Mouse (Mus musculus) mouse trophoblast stem cell (cell line): Measurements from ENCODE around the gene Plekhg4.

Source experiments
- in situ Hi-C, 2 experiments: fragments of 300-500 bp; cut with MseI, MboI; formaldehyde crosslinking; loops; 2 replicates in 1 of 2; 3 replicates in 1 of 2; pipeline ENCODE4 v1.15.1; 2025

Gene Plekhg4

GRCm38 (mm10) chr8:105349096-105349771 lies 23.8 kb upstream of the Plekhg4 start:
- in situ Hi-C loops, result no loop called here

DNA sequence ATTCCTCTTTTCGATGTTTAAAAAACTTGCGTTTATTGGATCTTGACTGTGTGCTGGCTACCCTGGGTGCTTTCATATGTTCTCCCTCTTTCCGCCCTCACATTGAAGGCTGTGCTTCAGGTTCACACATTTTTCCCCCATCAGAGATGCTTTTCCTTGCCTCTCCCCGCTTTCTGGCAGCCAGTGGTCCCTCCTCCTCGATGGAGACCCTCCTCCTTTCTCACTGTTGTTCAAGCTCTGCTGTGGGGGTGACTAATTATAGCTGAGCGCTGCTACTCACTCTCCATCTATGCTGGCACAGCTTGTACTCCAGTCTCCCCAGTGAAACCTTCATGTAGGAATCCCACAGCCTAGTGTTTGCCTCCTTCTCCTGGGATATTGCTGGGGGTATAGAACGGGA lies 22.9 kb upstream of the Plekhg4 start:
- in situ Hi-C loops, result no loop called here

DNA sequence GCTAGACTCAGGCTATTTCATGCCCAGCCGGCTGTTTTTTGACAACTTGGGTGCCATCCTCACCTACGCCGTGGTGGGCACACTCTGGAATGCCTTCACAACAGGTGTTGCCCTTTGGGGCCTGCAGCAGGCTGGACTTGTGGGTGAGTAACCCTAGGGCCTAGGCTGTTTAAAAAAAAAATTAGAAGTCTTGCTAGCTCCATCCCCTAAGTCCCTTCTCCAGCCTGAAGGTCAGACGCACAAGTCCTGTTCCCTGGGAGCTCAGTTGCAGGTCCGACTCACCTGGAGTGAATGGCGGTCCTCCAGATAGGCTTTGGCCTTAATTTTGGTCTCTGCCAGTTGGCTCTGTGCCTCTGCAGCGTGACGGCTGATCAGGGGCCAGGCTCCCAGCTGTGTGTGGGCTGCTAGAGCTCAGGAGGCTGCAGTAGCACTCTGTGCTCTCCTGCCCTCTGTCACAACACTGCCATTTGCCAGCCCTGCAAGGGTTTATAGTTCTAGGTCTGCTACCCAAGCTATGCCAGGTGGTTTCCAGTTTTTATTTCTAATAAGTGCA lies 19.4 kb upstream of the Plekhg4 start:
- in situ Hi-C loops, result no loop called here

- in situ Hi-C loops, result no loop called here
These were observed 18.5 kb upstream of the Plekhg4 start for GRCm38 (mm10) chr8:105354549-105354948.

DNA sequence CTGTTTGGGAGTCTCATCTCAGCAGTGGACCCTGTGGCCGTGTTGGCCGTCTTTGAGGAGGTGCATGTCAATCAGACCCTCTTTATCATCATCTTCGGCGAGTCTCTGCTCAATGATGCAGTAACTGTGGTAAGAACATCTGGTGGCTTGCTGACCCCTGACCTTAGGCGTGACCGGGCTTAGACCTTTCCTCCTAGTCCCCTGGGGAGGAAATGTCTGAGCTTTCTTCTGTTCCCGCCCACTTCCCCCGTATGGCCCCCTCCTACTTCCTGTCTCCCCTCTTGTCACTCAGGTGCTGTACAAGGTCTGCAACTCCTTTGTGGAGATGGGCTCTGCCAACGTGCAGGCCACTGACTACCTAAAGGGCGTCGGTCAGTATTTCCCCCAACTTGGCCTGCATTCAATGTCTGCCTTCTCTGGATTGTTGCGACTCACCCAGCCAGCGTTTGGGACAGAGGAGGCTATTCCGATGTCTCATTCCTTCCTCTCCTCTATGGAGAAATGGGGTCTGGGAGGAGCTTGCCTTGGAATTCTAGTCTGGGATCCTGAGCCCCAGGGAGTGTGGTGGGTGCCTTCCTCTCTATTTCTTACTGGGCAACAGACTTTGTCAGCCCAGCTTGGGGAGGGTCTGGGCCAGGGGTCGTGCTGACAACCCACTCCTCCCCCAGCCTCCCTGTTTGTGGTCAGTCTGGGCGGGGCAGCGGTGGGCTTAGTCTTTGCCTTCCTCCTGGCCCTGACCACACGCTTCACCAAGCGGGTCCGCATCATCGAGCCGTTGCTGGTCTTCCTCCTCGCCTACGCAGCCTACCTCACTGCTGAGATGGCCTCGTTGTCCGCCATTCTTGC lies 17.7 kb upstream of the Plekhg4 start:
- in situ Hi-C loops, result no loop called here

DNA sequence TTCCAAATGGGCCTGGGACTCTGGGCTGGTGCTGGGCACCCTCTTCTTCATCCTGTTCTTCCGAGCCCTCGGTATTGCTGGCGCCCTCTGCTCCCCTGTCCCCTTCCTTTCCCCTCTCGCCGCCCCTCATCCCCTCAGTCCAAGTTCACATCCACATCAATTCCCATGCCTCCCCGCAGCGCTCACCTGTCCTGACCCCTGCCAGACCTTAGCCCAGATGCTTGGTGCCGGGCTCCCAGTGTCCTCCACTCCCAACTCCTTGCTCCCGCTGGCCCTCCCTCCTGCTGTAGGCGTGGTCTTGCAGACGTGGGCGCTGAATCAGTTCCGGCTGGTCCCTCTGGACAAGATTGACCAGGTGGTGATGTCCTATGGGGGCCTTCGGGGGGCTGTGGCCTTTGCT lies 16.4 kb upstream of the Plekhg4 start:
- in situ Hi-C loops, result no loop called here

DNA sequence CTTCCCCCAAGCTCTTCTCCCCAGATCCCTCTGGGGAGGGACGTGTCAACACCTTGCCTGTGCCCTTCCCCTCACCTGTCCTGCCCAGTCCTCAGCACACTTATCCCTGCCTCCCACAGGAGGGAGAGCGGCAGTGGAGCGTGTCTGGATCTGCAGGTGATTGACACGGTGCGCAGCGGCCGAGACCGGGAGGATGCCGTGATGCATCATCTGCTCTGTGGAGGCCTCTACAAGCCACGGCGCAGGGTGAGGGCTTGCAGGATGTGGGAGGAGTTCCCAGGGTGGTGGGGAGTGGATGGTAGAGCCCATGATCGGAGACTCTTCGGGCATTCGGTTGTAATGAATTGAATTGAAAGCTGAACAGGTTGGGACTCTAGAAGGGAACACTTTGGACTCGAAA lies 13.9 kb upstream of the Plekhg4 start:
- in situ Hi-C loops, result no loop called here

DNA sequence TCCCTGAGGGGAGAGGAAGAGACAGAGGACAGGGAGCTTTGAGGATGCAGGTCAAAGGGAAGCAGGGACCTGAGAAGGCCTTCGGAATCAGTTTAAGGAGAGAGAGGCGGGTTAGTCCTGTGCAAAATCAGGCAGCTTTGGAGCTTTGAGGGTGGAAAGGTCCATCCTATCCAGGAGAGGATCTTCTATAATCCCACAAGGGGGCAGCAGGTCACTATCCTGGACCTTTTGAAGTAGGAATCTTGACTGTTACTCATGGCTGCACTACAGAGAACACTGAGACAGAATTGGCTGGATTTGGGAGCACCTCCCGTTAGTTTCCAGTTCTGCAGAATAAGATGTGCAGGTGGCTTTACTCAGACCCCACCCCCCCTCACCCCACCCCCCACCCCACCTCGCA lies 13.4 kb upstream of the Plekhg4 start:
- in situ Hi-C loops, result no loop called here

DNA sequence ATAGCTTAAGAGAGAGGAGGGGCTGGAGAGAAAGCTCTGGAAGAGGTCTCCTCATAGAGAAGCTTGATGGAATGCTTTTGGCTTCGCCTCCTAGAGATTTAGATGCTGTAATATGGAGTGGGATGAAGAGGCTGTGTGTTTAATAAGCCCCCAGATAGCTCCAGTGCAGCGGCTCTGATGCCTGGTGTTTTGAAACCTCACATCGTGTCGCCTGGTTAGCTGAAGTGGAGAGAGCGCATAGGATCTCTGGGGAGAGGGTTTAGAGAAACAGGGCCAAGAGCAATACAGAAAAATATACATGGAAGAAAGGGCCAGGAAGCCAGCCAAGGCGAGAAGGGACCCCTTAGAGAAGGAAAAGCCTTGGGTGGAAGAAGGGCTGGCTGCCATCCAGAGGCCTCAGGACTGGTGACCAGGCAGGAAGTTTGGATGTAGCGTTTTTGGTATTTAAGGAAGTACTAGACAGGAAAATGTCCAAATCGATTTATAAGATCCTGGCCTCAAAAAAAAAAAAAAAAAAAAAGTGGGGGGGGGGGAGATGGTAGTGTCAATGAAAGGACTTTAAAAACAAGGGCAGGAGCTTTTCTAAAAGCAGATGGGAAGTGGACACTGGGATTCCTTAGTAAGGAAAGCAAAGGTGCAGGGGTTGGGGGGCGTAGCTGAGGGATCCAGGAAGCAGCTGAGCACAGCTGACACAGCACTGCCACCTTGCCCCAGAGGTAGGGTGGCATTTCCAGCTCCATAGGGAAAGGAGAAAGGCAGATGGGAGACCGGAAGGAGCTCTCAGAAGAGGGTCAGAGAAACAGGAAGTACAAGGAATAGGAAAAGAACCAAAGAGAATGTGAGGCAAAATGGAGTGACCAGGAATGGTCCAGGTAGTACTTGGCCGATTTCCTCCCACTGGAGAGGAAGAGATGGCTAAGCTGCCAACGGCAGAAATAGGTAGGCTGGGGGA lies 11.0 kb upstream of the Plekhg4 start:
- in situ Hi-C loops, result no loop called here

- in situ Hi-C loops, result no loop called here
These were observed 6.0 kb upstream of the Plekhg4 start for GRCm38 (mm10) chr8:105367107-105367506.

GRCm38 (mm10) chr8:105372473-105372872 lies 601 bp upstream of the Plekhg4 start:
- in situ Hi-C loops, result no loop called here

- in situ Hi-C loops, result no loop called here
These were observed 1.5 kb downstream of the Plekhg4 start for GRCm38 (mm10) chr8:105374513-105374966.

DNA sequence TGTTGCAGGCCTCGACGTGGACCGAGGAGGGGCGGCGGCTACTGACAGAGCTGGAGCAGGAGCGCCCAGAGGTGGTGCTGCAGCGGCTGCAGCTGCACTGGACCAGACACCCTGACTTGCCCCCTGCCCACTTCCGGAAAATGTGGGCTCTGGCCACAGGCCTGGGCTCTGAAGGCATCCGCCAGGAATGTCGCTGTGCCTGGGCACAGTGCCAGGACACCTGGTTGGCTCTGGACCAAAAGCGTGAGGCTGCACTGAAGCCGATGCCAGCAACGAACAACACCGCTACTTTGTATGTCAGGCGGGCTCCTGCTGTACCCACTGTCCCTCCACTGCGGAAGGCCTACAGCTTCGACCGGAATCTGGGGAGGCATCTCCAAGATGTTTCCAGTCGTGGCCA lies 5.6 kb downstream of the Plekhg4 start:
- in situ Hi-C loops, result no loop called here

GRCm38 (mm10) chr8:105380308-105380707 lies 7.2 kb downstream of the Plekhg4 start:
- in situ Hi-C loops, result no loop called here

DNA sequence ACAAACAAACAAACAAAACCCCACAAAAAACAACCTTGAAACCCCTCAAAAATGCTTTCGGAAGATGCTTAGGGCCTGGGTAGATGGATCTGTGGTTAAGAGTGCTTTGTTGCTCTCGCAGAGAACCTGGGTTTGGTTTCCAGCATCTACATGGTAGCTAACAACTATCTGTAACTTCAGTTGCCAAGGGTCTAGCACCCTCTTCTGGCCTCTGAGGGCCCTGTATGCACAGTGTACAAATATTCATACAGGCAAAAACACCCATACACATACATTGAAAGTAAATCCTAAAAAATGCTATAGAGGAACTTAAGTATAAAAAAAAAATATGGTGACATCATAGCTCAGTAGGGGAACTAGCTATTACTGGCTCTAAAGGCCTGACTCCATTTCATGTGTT lies 11.0 kb downstream of the Plekhg4 start:
- in situ Hi-C loops, result no loop called here

DNA sequence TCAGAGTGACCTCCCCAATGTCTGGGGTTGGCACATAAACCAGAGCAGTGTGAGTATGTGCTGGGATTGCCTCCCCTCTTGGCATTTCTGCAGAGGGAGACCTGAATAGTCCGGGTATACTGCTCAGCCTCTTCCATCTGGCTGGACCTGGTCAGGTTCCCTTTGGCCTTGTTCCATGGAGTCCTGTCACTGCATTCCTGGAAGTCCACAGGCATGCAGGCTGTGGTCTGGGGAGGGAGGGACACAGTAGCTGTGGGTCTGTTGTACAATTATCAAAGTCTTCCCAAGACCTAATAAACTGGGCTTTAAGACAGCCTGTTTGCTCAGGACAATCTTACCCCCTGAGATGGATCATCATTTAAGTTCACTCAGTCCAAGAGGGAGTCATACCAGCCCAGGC lies 14.1 kb downstream of the Plekhg4 start:
- in situ Hi-C loops, result no loop called here

- in situ Hi-C loops, result no loop called here
These were observed 16.0 kb downstream of the Plekhg4 start for GRCm38 (mm10) chr8:105389096-105389495.

DNA sequence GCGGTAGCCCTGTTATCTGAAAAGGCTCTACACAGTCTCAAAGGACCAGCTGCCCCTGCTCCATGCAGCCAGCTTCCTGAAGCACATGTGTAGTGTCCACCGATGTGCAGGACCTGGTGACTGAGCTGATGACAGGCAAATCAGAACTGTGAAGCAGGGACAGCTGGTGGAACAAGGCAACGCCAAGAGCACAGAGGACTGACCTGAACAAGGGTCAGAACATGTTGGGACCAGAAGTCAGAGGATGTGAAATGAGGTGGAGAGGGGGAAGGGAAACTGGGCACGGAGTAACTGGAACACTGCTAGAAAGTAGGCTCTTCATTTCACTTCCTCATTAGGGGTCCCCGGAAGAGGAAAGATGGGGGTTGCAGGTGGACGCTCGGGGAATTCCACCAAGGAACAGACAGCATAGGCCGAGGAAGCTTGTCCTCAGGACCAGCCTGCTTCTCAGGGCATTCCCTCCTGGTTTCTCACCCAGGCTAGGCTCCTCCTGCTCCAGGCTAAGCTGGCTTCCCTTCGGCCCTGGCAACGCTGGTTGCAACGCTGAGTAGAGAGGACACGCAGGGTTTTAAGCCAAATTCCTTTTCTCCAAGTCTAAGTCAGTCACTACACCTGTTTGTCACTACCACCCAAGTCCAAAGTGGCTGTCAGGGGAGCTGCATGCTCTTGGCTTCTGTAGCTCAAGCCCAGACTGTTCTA lies 20.2 kb downstream of the Plekhg4 start:
- in situ Hi-C loops, result no loop called here

- in situ Hi-C loops, result no loop called here
These were observed 20.8 kb downstream of the Plekhg4 start for GRCm38 (mm10) chr8:105393915-105394314.

- in situ Hi-C loops, result no loop called here
These were observed 24.7 kb downstream of the Plekhg4 start for GRCm38 (mm10) chr8:105397747-105398146.

GRCm38 (mm10) chr8:105400016-105400415 lies 26.9 kb downstream of the Plekhg4 start:
- in situ Hi-C loops, result no loop called here
